Mouse (Mus musculus): ENCODE measurements around the gene C1qbp. TPM values are rescaled to one million over a fixed set of nuclear protein-coding genes. Genes with fewer than 3 reads are reported as not detected.

Gene C1qbp
- polyA plus RNA-seq, 2 experiments: 129 to 162 TPM

DNA sequence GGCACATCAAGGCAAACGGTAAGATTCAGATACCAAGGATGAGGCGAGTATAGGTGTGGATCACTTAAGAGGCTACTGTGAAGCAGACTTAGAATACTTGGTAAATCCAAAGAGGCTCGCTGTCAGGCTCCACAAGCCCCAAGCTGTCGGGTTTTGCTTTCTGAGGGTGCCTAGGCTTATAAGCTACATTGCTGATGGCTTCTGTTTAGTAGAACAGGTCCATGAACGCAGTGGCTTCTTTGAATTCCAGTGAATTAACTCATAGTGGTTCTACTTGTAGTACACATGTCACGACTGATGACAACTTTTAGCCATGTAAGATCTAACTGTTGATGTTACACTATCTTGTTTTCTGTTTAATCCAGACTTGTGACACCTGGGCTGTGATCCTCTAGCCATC, 5.5 kb downstream of the C1qbp start:
- H3K36me3 ChIP-seq (replicated peaks; ENCODE audit: control insufficient read depth, insufficient read depth, low read depth): peaks cover 72% of the 10 kb centered on the region

DNA sequence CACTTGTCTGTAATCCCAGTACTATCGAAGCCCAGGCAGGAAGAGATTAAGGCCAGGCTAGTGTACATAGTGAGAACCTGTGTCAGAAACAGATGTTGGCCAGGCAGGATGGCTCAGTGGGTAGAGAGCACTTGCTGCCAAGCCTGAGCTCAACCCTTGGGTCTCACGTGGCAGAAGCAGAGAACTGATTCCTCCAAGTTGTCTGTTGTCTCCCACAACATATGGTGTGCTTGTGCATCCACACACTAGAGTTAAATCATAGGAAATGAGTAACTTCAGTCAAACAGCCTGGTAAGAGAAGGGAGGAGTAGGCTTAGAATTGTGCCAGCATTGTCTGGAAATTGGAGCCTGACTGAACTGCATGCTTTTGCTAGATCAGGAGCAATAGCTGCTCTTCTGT, 7.6 kb downstream of the C1qbp start:
- TF ChIP-seq EP300 (IDR thresholded peaks at IDR 0.05; ENCODE audit: low read depth) (no peak), CTCF (IDR thresholded peaks at IDR 0.05; ENCODE audit: low read depth) (no peak)
- H3K4me2 ChIP-seq (ENCODE audit: low read depth): no peak overlapping the region
- ATAC-seq (ENCODE audit: insufficient read depth) (no peak), DNase-seq (ENCODE audit: low read depth in 3 of 3, low spot score in 3 of 3) (no peak)
- peaks cover 77% of the 10 kb centered on the region for H3K36me3 ChIP-seq (replicated peaks; ENCODE audit: control insufficient read depth, insufficient read depth, low read depth)
- no peak overlapping the region for H3K4me3 ChIP-seq (ENCODE audit: insufficient read depth in 1 of 2, low read depth in 2 of 2, low read length in 2 of 2)
- H3K4me1 ChIP-seq (replicated peaks; ENCODE audit: control insufficient read depth in 2 of 2, insufficient read depth in 2 of 2, low read length in 1 of 2): peaks cover 11 to 12% of the 10 kb centered on the region in 2 experiments
- no peaks in the 10 kb centered on the region for H3K27me3 ChIP-seq (ENCODE audit: control insufficient read depth, insufficient read depth, low read length)
- WGBS (ENCODE audit: insufficient replicate concordance): 57% methylated on average over 2 of the region's 2 CpGs
- no peak overlapping the region for H3K27ac ChIP-seq
- no peaks in the 10 kb centered on the region for H3K9me3 ChIP-seq (ENCODE audit: control insufficient read depth, low read length)
- no peak overlapping the region for H3K9ac ChIP-seq (replicated peaks)

More for the DNA sequence above, 5.5 kb downstream of the C1qbp start:
- ATAC-seq (ENCODE audit: insufficient read depth) (no peak), DNase-seq (ENCODE audit: low read depth in 3 of 3, low spot score in 3 of 3) (no peak)
- no peak for TF ChIP-seq CTCF (IDR thresholded peaks at IDR 0.05; ENCODE audit: low read depth)
- no peak for TF ChIP-seq EP300 (IDR thresholded peaks at IDR 0.05; ENCODE audit: low read depth)
- Histone ChIP-seq H3K9ac (replicated peaks) (no peak overlapping the region; the same call in 1 of the 2 replicates), H3K9me3 (ENCODE audit: control insufficient read depth, low read length) (no peaks in the 10 kb centered on the region), H3K4me3 (ENCODE audit: insufficient read depth in 1 of 2, low read depth in 2 of 2, low read length in 2 of 2) (no peak overlapping the region), H3K4me1 (replicated peaks; ENCODE audit: control insufficient read depth in 2 of 2, insufficient read depth in 2 of 2, low read length in 1 of 2) (peaks cover 9 to 10% of the 10 kb centered on the region in 2 experiments), H3K27me3 (ENCODE audit: control insufficient read depth, insufficient read depth, low read length) (no peaks in the 10 kb centered on the region), H3K27ac (no peak overlapping the region), H3K4me2 (ENCODE audit: low read depth) (no peak overlapping the region)
- WGBS (ENCODE audit: insufficient replicate concordance): 75% methylated on average over 6 of the region's 6 CpGs

DNA sequence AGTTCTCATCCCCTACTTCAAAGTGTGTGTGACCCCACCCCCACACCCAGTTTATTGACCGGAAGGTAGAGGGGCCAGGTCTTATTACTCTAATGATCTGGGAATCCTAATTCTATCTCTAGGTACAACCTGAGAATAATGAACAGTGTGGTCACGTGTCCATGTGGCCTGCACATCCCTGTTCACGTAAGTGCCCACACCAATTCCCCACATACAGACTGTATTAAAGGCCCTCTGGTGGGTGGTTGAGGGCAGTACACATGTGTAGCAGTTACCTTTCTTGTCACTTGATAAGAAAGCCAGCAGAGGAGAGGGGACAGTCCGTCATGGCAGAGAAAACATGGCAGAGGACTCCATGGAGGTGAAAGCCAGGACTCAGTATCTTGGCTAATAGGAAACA, 8.9 kb downstream of the C1qbp start:
- H3K9ac ChIP-seq (replicated peaks): no peak overlapping the region
- DNase-seq (ENCODE audit: low read depth in 3 of 3, low spot score in 3 of 3): peak in 1 of 3 experiments; percentile 37
- TF ChIP-seq CTCF (IDR thresholded peaks at IDR 0.05; ENCODE audit: low read depth) (peak; percentile 63), EP300 (IDR thresholded peaks at IDR 0.05; ENCODE audit: low read depth) (no peak)
- no peak overlapping the region for H3K4me3 ChIP-seq (ENCODE audit: insufficient read depth in 1 of 2, low read depth in 2 of 2, low read length in 2 of 2)
- H3K4me1 ChIP-seq (replicated peaks; ENCODE audit: control insufficient read depth in 2 of 2, insufficient read depth in 2 of 2, low read length in 1 of 2): peaks cover 11 to 12% of the 10 kb centered on the region in 2 experiments
- 65% methylated on average over 4 of the region's 4 CpGs for WGBS (ENCODE audit: insufficient replicate concordance)
- ATAC-seq (ENCODE audit: insufficient read depth): no peak
- no peaks in the 10 kb centered on the region for H3K9me3 ChIP-seq (ENCODE audit: control insufficient read depth, low read length)
- no peak overlapping the region for H3K4me2 ChIP-seq (ENCODE audit: low read depth)
- no peaks in the 10 kb centered on the region for H3K27me3 ChIP-seq (ENCODE audit: control insufficient read depth, insufficient read depth, low read length)
- no peak overlapping the region for H3K27ac ChIP-seq
- H3K36me3 ChIP-seq (replicated peaks; ENCODE audit: control insufficient read depth, insufficient read depth, low read depth): peaks cover 64% of the 10 kb centered on the region

DNA sequence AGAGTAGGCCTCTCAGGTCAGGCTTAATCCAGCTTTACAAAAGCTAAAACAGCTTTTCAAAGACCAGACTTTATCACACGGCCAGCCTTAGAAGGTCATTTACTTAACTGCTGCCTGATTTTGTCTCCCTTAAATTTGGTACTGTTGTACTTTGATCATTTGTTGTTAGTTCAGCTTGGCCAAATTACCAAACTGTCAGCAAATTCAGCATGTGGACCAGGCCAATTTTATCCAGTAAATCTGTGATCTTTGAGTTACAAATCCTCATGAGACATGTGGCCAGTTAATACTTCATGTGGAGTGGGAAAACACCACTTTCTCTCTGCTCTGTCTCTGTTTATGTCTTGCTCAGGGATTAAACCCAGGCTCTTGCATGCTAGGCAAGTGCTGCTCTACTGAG, 10.2 kb downstream of the C1qbp start:
- H3K9ac ChIP-seq (replicated peaks): no peak overlapping the region; the same call in 1 of the 2 replicates
- H3K4me1 ChIP-seq (replicated peaks; ENCODE audit: control insufficient read depth in 2 of 2, insufficient read depth in 2 of 2, low read length in 1 of 2): peaks cover 16 to 19% of the 10 kb centered on the region in 2 experiments
- H3K27ac ChIP-seq: no peak overlapping the region

DNA sequence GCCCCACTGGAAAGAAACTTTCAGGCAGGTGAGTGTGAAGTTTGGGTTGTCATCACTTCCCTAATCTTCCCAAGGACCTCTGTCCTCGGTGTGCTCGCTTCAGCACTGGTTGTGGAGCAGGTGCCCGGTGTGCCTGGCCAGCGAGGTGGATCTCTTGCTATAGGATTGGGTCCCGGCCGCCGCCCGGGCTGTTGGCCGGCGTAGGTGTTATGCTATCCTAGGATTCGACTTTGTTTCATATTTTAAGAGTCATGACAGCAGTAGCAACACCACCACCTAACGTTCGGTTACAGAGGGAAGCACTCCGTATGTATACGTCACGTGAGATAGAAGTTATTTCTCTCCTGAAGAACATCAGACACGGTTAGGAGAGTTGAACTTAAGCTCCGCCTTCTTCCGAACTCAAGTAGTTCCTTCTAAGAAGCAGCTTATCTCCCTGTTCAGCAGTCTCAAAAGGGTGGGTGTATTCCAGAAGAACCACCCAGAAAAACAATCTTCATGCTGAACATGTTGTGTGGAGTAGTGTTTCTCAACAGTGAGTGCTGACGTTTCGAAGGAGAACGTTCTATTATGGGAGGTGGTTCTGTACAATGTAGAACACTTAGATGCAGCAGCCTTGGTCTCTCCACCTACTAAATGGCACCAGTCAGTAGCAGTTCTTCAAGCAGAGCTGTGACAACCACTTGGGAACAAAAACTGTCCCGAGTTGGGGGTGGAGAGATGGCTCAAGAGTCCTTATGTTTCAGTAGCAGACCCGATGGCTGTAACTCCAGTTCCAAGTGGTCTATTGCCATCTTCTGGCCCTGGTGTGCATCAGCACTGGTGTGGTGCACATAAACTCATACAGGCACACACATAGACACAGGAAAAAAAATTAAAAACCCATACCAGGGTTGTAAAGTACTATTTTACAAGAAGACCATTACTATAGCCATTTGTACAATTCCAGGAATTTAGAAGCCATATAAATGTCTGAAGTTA, 12.0 kb downstream of the C1qbp start:
- peak overlapping the region; percentile 95 to 96 for H3K4me3 ChIP-seq (ENCODE audit: insufficient read depth in 1 of 2, low read depth in 2 of 2, low read length in 2 of 2)
- H3K36me3 ChIP-seq (replicated peaks; ENCODE audit: control insufficient read depth, insufficient read depth, low read depth): peaks cover 44% of the 10 kb centered on the region
- TF ChIP-seq CTCF (IDR thresholded peaks at IDR 0.05; ENCODE audit: low read depth) (peak; percentile 61), EP300 (IDR thresholded peaks at IDR 0.05; ENCODE audit: low read depth) (peak; percentile 64)
- H3K4me1 ChIP-seq (replicated peaks; ENCODE audit: control insufficient read depth in 2 of 2, insufficient read depth in 2 of 2, low read length in 1 of 2): peaks cover 16 to 19% of the 10 kb centered on the region in 2 experiments
- WGBS (ENCODE audit: insufficient replicate concordance): 7% methylated on average over 24 of the region's 24 CpGs
- peak; percentile 86 to 93 (median 89) for DNase-seq (ENCODE audit: low read depth in 3 of 3, low spot score in 3 of 3)
- H3K4me2 ChIP-seq (ENCODE audit: low read depth): peak overlapping the region; percentile 95
- H3K9ac ChIP-seq (replicated peaks): peak overlapping the region; percentile 79
- H3K27ac ChIP-seq: peak overlapping the region; percentile 97
- H3K9me3 ChIP-seq (ENCODE audit: control insufficient read depth, low read length): no peaks in the 10 kb centered on the region
- H3K27me3 ChIP-seq (ENCODE audit: control insufficient read depth, insufficient read depth, low read length): no peaks in the 10 kb centered on the region
- peak; percentile 68 for ATAC-seq (ENCODE audit: insufficient read depth)

More for the DNA sequence above, 10.2 kb downstream of the C1qbp start:
- H3K4me3 ChIP-seq (ENCODE audit: insufficient read depth in 1 of 2, low read depth in 2 of 2, low read length in 2 of 2): no peak overlapping the region; a peak in 1 of 4 replicates
- peaks cover 54% of the 10 kb centered on the region for H3K36me3 ChIP-seq (replicated peaks; ENCODE audit: control insufficient read depth, insufficient read depth, low read depth)
- no peak for TF ChIP-seq CTCF (IDR thresholded peaks at IDR 0.05; ENCODE audit: low read depth)
- ATAC-seq (ENCODE audit: insufficient read depth) (no peak), DNase-seq (ENCODE audit: low read depth in 3 of 3, low spot score in 3 of 3) (no peak)
- 46% methylated on average over 1 of the region's 1 CpGs for WGBS (ENCODE audit: insufficient replicate concordance)
- no peaks in the 10 kb centered on the region for H3K27me3 ChIP-seq (ENCODE audit: control insufficient read depth, insufficient read depth, low read length)
- peak overlapping the region; percentile 95 for H3K4me2 ChIP-seq (ENCODE audit: low read depth)
- H3K9me3 ChIP-seq (ENCODE audit: control insufficient read depth, low read length): no peaks in the 10 kb centered on the region
